ENCODE assay signal across 19 mouse cellular contexts in the genomic region with DNA sequence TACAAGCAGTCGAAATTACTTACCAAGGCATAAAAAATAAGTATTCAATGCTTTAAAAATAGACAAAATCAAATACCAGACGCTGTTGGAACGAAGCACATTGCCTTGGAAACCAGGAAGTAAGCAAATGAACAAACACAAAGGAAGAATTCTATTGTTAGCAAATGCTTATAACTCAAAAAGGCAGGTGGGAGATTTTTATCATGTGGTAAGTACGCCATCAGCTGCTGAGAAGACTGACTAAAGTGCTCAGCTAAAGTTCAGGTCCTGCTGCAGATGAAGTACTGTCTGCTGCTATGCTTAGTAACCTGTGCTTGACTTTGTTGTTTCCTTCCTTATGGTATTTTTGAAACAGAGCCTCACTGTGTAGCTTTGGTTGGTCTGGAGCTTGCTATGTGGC. TPM values are rescaled to one million over a fixed set of nuclear protein-coding genes. Genes with fewer than 3 reads are reported as not detected.
DNase-seq lines count a peak whose midpoint lies in the region; ATAC-seq and TF ChIP-seq lines count a peak whose summit lies in the region.
"Had no signal": no experiment of that assay in that cellular context is flagged by ENCODE, and none has a peak within 500 bp of the region (broad histone marks: within the 10 kb centered on the region; RNA-seq: fewer than 3 reads in every experiment).

No protein-coding gene starts in this region.

- 0 out of 2 replicates have a peak, but pooled peaks cover 3% of the 10 kb centered on the region for H3K27me3 ChIP-seq in hindbrain, embryonic 10.5 days (ENCODE audit: insufficient read depth, poor library complexity, severe bottlenecking)
- H3K27me3 ChIP-seq: forebrain, embryonic 12.5 days; hindbrain, embryonic 13.5 days; liver, embryonic 13.5 days had no signal

- peak overlapping the region; percentile 76 for H3K27ac ChIP-seq in gastrocnemius, adult 2 months
- no peak overlapping the region for H3K27ac ChIP-seq in hindbrain, embryonic 10.5 days
- H3K27ac ChIP-seq: forebrain, embryonic 12.5 days; hindbrain, embryonic 13.5 days; limb, embryonic 12.5 days; liver, embryonic 13.5 days; midbrain, embryonic 10.5 days had no signal

- 90% methylated on average over 4 of the region's 4 CpGs for WGBS in hindbrain, embryonic 10.5 days

- no peak for TF ChIP-seq CTCF in gastrocnemius, adult 2 months (IDR thresholded peaks at IDR 0.05)

- peak; percentile 52 for ATAC-seq in inflammation-experienced regulatory T-cells, adult 6 months

- no peaks in the 10 kb centered on the region for H3K4me1 ChIP-seq in hindbrain, embryonic 10.5 days (replicated peaks)
- H3K4me1 ChIP-seq: forebrain, embryonic 12.5 days; hindbrain, embryonic 13.5 days; limb, embryonic 12.5 days; liver, embryonic 13.5 days; midbrain, embryonic 10.5 days had no signal

- H3K9me3 ChIP-seq in hindbrain, embryonic 10.5 days, result no peaks in the 10 kb centered on the region
- H3K9me3 ChIP-seq: forebrain, embryonic 12.5 days; hindbrain, embryonic 13.5 days; limb, embryonic 12.5 days; liver, embryonic 13.5 days; midbrain, embryonic 10.5 days had no signal

- peaks cover 7% of the 10 kb centered on the region; the same call in 1 of the 2 replicates for H3K36me3 ChIP-seq in hindbrain, embryonic 10.5 days
- H3K36me3 ChIP-seq: forebrain, embryonic 12.5 days; limb, embryonic 12.5 days; liver, embryonic 13.5 days had no signal

- intact Hi-C loops in gastrocnemius, adult 2 months (cut with DNase I), result loop anchor here (5.0 kb wide), 1 partner anchor 156 kb away; no protein-coding TSS in a partner anchor

- DNase-seq in gastrocnemius, adult 2 months, result no peak
- DNase-seq in gastrocnemius, adult 8-10 months (ENCODE audit: low spot score in 2 of 2), result no peak
- DNase-seq in layer of hippocampus, adult 11-12 months (ENCODE audit: low spot score), result peak; percentile 18
- DNase-seq in layer of hippocampus, adult 8-10 months (ENCODE audit: low spot score in 2 of 2), result no peak
- DNase-seq in CD4-positive, CD25-positive, alpha-beta regulatory T cell, adult 2 months (ENCODE audit: low read depth, low spot score), result peak; percentile 53
- no peak for DNase-seq in frontal cortex, adult 2 months (ENCODE audit: extremely low spot score in 1 of 2, low spot score in 1 of 2)
- no peak for DNase-seq in hindbrain, embryonic 10.5 days (ENCODE audit: low spot score)
- DNase-seq: cerebellum, adult 11 months; cerebellum, postnatal 25 days; kidney, adult 11 months; liver, embryonic 13.5 days; right cerebral cortex, postnatal 4 days had no signal

- no peak overlapping the region for H3K4me3 ChIP-seq in gastrocnemius, adult 2 months
- no peak overlapping the region for H3K4me3 ChIP-seq in hindbrain, embryonic 10.5 days
- H3K4me3 ChIP-seq: forebrain, embryonic 12.5 days; hindbrain, embryonic 13.5 days; limb, embryonic 12.5 days; liver, embryonic 13.5 days; midbrain, embryonic 10.5 days had no signal

RNA-seq across cellular contexts. Expression of gene Gpr34, which starts 13.4 kb away (rescaled TPM):
- under 1 TPM; 0.41 to 0.42 TPM for total RNA-seq in gastrocnemius, adult 2 months (2021)
- under 1 TPM in 3 of 4 experiments, not detected in 1; 0.27 to 0.40 (median 0.35) TPM for total RNA-seq in gastrocnemius, adult 8-10 months (2022)
- 10 to 100 TPM; 10.8 to 66.5 (median 28.6) TPM for total RNA-seq in layer of hippocampus, adult 8-10 months (2022)
- 10 to 100 TPM in 2 of 3 experiments, 1 to 10 TPM in 1; 5.4 to 29.1 (median 24.6) TPM for polyA plus RNA-seq in inflammation-experienced regulatory T-cells, adult 6 months (2017; shearing (Covaris generic))
- polyA plus RNA-seq in frontal cortex, adult 2 months (2012; rRNA removed), result 10.9 and 17.2 TPM in 2 replicates
- 1.0 and 2.2 TPM in 2 replicates for polyA plus RNA-seq in hindbrain, embryonic 10.5 days (2016; fragmentation: Nextera tagmentation; extraction: Ambion mirVana)

RNA-seq across cellular contexts. Expression of gene Gpr82, which starts 42.7 kb away (rescaled TPM):
- total RNA-seq in gastrocnemius, adult 2 months (2021), result not detected
- not detected for total RNA-seq in gastrocnemius, adult 8-10 months (2022)
- total RNA-seq in layer of hippocampus, adult 8-10 months (2022), result not detected
- under 1 TPM; 0.17 to 0.57 (median 0.45) TPM for polyA plus RNA-seq in inflammation-experienced regulatory T-cells, adult 6 months (2017; shearing (Covaris generic))
- 0.04 TPM in 1 of 2 replicates, not detected in the other for polyA plus RNA-seq in frontal cortex, adult 2 months (2012; rRNA removed)
- polyA plus RNA-seq in hindbrain, embryonic 10.5 days (2016; fragmentation: Nextera tagmentation; extraction: Ambion mirVana), result 0.26 and 0.52 TPM in 2 replicates
- total RNA-seq: adrenal gland, postnatal 4 days; gastrocnemius, postnatal 4 days had no signal
- polyA plus RNA-seq: liver, embryonic 13.5 days had no signal

Comparison
In these comparisons a context has a peak if more than half of its experiments do, and no peak if none do; other contexts are left out.
1. DNase-seq: peak in layer of hippocampus, adult 11-12 months (single experiment) and CD4-positive, CD25-positive, alpha-beta regulatory T cell, adult 2 months (single experiment); none in gastrocnemius, adult 2 months (single experiment), gastrocnemius, adult 8-10 months (0 of 2), layer of hippocampus, adult 8-10 months (0 of 2), frontal cortex, adult 2 months (0 of 2) and hindbrain, embryonic 10.5 days (single experiment).
2. RNA of gene Gpr34, which starts 13.4 kb away (total RNA-seq): 10.8 to 66.5 TPM in layer of hippocampus, adult 8-10 months; 0.41 to 0.42 TPM in gastrocnemius, adult 2 months and 0.27 to 0.40 TPM in gastrocnemius, adult 8-10 months; every median in the first group is over 4 times any median in the second.